Mouse (Mus musculus): ENCODE results near the gene L2hgdh.

L2hgdh gene

GRCm38 (mm10) chr12:69730306-69730705 lies 5.6 kb upstream of the L2hgdh start:
- no peak for DNase-seq (ENCODE audit: inconsistent ontology term)

- DNase-seq (ENCODE audit: inconsistent ontology term), result no peak
These were observed 4.6 kb upstream of the L2hgdh start for GRCm38 (mm10) chr12:69729246-69729645.

GRCm38 (mm10) chr12:69724018-69724710 lies 509 bp downstream of the L2hgdh start:
- DNase-seq (ENCODE audit: inconsistent ontology term), result no peak

- no peak for DNase-seq (ENCODE audit: inconsistent ontology term)
These were observed 1.3 kb downstream of the L2hgdh start for GRCm38 (mm10) chr12:69723376-69723775.

- no peak for DNase-seq (ENCODE audit: inconsistent ontology term)
These were observed 1.8 kb downstream of the L2hgdh start for GRCm38 (mm10) chr12:69722857-69723256.

GRCm38 (mm10) chr12:69713628-69714027 lies 11.0 kb downstream of the L2hgdh start:
- DNase-seq (ENCODE audit: inconsistent ontology term), result no peak

- no peak for DNase-seq (ENCODE audit: inconsistent ontology term)
These were observed 19.7 kb downstream of the L2hgdh start for GRCm38 (mm10) chr12:69704799-69705458.

- DNase-seq (ENCODE audit: inconsistent ontology term), result no peak
These were observed 26.3 kb downstream of the L2hgdh start for GRCm38 (mm10) chr12:69698352-69698751.

- peak; percentile 10 for DNase-seq (ENCODE audit: inconsistent ontology term)
These were observed 27.9 kb downstream of the L2hgdh start for GRCm38 (mm10) chr12:69696746-69697145.

- DNase-seq (ENCODE audit: inconsistent ontology term), result no peak
These were observed 31.2 kb downstream of the L2hgdh start for GRCm38 (mm10) chr12:69693471-69693870.

GRCm38 (mm10) chr12:69690714-69691113 lies 34.0 kb downstream of the L2hgdh start:
- no peak for DNase-seq (ENCODE audit: inconsistent ontology term)

- no peak for DNase-seq (ENCODE audit: inconsistent ontology term)
These were observed 35.6 kb downstream of the L2hgdh start for GRCm38 (mm10) chr12:69689094-69689493.

- DNase-seq (ENCODE audit: inconsistent ontology term), result no peak
These were observed 36.3 kb downstream of the L2hgdh start for GRCm38 (mm10) chr12:69688368-69688767.

- peak; percentile 89 for DNase-seq (ENCODE audit: inconsistent ontology term)
These were observed 41.1 kb downstream of the L2hgdh start for GRCm38 (mm10) chr12:69683537-69683936.

- DNase-seq (ENCODE audit: inconsistent ontology term), result peak; percentile 26
These were observed 41.8 kb downstream of the L2hgdh start for GRCm38 (mm10) chr12:69682788-69683419.

GRCm38 (mm10) chr12:69682065-69682787 lies 42.4 kb downstream of the L2hgdh start:
- DNase-seq (ENCODE audit: inconsistent ontology term), result peak; percentile 87

- DNase-seq (ENCODE audit: inconsistent ontology term), result peak; percentile 78
These were observed 43.1 kb downstream of the L2hgdh start, which contains the start of gene Sos2 for GRCm38 (mm10) chr12:69681566-69682061. Sos2 (minus strand) TSS chr12:69681852.

- DNase-seq (ENCODE audit: inconsistent ontology term), result peak; percentile 64
These were observed 43.8 kb downstream of the L2hgdh start for GRCm38 (mm10) chr12:69680635-69681565.

GRCm38 (mm10) chr12:69676157-69676556 lies 48.5 kb downstream of the L2hgdh start:
- DNase-seq (ENCODE audit: inconsistent ontology term), result no peak

Data from Muller cell, postnatal 12 days (primary cell).